Mouse (Mus musculus): ENCODE results near the gene Plcb1. TPM values are rescaled to one million over a fixed set of nuclear protein-coding genes. Genes with fewer than 3 reads are reported as not detected.

Gene Plcb1
- total RNA-seq (2023): 19.5 and 27.2 TPM in 2 replicates

DNA sequence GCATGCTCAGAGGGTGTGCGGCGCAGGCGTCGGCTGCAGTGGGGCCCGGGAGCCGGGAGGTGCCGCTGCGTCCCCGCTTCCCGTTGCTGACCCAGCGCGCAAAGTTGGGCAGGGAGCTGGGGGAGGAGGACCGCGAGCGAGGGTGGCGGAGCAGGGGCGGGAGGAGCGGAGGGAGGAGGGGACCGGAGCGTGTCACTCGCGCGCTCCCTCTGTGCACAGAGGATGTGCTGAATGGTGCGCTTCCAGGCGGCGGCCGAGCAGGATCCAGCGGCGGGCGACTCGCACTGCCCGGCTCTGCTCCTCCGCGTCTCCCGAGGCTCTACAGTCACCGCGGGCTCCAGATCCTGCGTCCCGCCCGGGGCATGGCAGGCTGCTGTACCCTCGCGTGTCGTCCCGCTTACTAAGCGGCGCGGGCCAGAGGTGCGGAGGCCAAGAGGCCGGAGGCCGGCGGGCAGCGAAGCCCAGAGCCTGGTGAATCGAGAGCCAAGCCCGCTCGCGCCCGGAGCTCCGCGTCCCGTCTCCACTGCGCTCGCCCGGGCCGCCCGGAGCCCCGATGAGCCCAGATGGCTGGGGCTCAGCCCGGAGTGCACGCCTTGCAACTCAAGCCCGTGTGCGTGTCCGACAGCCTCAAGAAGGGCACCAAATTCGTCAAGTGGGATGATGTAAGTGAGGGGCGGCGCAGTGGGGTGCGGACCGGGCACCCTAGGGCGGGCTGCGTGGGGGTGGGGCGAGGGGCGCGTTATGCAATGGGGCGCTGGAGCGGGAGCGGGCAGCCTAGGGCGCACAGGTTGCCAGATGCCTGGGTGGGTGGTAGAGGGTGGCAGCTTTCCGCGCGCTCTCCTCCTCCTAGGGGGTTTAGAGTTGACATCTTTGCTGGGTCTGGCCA, at the start of gene Plcb1:
Gene Plcb1, plus strand, starts transcription at position 98 of the 886 bp plus-strand sequence.

Other genes starting within 250 kb of the Plcb1 start
- gene Hao1, start 231.7 kb upstream of the Plcb1 start, total RNA-seq (2023): not detected in 2 replicates
- gene Tmx4, start 141.9 kb upstream of the Plcb1 start, total RNA-seq (2023): 144 and 169 TPM in 2 replicates

Measured in neutrophil, adult 65 days (primary cell).